Mouse (Mus musculus) megakaryocyte, adult 5-6 weeks (primary cell): ENCODE results near the gene Atp6v0a2. TPM values are rescaled to one million over a fixed set of nuclear protein-coding genes. Genes with fewer than 3 reads are reported as not detected.

ENCODE experiments used
- ATAC-seq: 2 replicates; pipeline ENCODE4 v1.8.0; 2016; ENCODE audit warnings: mild to moderate bottlenecking, inconsistent platforms; ENCODE audit not compliant: poor library complexity, severe bottlenecking
- total RNA-seq, 2 experiments: library from RNA; stranded (forward) in 1 of 2; stranded (reverse) in 1 of 2; fragments of 153-499, 151-499 nt in 1 of 2; fragments of 221-1000, 200-1000 nt in 1 of 2; gene quantifications; 2 replicates each; pipeline versions ENCODE4 v1.2.3 to v1.2.4; 2015 to 2017

The Atp6v0a2 gene
- total RNA-seq, 2 experiments from 2014 or later: 15.2 to 19.4 TPM

- no peak for ATAC-seq
These were observed 7.8 kb downstream of the Atp6v0a2 start for GRCm38 (mm10) chr5:124636139-124636538.

GRCm38 (mm10) chr5:124636694-124637093 lies 8.3 kb downstream of the Atp6v0a2 start:
- ATAC-seq: no peak

GRCm38 (mm10) chr5:124637300-124637699 lies 8.9 kb downstream of the Atp6v0a2 start:
- no peak for ATAC-seq

- ATAC-seq: no peak
These were observed 9.5 kb downstream of the Atp6v0a2 start for GRCm38 (mm10) chr5:124637836-124638235.

- ATAC-seq: no peak
These were observed 85.4 kb downstream of the Atp6v0a2 start for GRCm38 (mm10) chr5:124713741-124714140.

- no peak for ATAC-seq
These were observed 86.8 kb downstream of the Atp6v0a2 start for GRCm38 (mm10) chr5:124715135-124715534.

- no peak for ATAC-seq
These were observed 89.6 kb downstream of the Atp6v0a2 start for GRCm38 (mm10) chr5:124717969-124718368.

GRCm38 (mm10) chr5:124718396-124718795 lies 90.0 kb downstream of the Atp6v0a2 start:
- no peak for ATAC-seq

- ATAC-seq: no peak
These were observed 94.7 kb downstream of the Atp6v0a2 start for GRCm38 (mm10) chr5:124723125-124723524.

- ATAC-seq: no peak
These were observed 96.6 kb downstream of the Atp6v0a2 start, which contains the start of gene Dnah10 for GRCm38 (mm10) chr5:124724997-124725396. Gene Dnah10 (plus strand): TSS chr5:124725085.

GRCm38 (mm10) chr5:124729662-124730206 lies 101.4 kb downstream of the Atp6v0a2 start:
- ATAC-seq: no peak

GRCm38 (mm10) chr5:124733961-124734360 lies 105.6 kb downstream of the Atp6v0a2 start:
- no peak for ATAC-seq

- no peak for ATAC-seq
These were observed 113.7 kb downstream of the Atp6v0a2 start for GRCm38 (mm10) chr5:124741898-124742599.

- ATAC-seq: no peak
These were observed 115.5 kb downstream of the Atp6v0a2 start for GRCm38 (mm10) chr5:124743841-124744240.

GRCm38 (mm10) chr5:124746220-124746619 lies 117.8 kb downstream of the Atp6v0a2 start:
- ATAC-seq: no peak

GRCm38 (mm10) chr5:124748296-124748695 lies 119.9 kb downstream of the Atp6v0a2 start:
- ATAC-seq: no peak

GRCm38 (mm10) chr5:124751656-124752055 lies 123.3 kb downstream of the Atp6v0a2 start:
- ATAC-seq: no peak

GRCm38 (mm10) chr5:124761011-124761410 lies 132.6 kb downstream of the Atp6v0a2 start:
- ATAC-seq: no peak

- ATAC-seq: no peak
These were observed 133.4 kb downstream of the Atp6v0a2 start for GRCm38 (mm10) chr5:124761787-124762186.
